Mouse (Mus musculus) lung, embryonic 14.5 days (tissue): ENCODE data around the gene Thg1l. TPM values are rescaled to one million over a fixed set of nuclear protein-coding genes. Genes with fewer than 3 reads are reported as not detected.

Experiments used
- ATAC-seq: fragments of 200-750 bp; cut with Nextera tagmentation; 2 replicates; pipeline ENCODE4 v1.8.0; 2017; ENCODE audit warnings: mild to moderate bottlenecking, moderate TSS enrichment, moderate library complexity; ENCODE audit not compliant: insufficient read depth
- DNase-seq: peaks from one replicate; pipeline ENCODE4 v3.0.0-alpha.2; 2015
- H3K27ac ChIP-seq: fragments of 300-500 bp; sonication (generic); 2 replicates; pipeline ENCODE4 v1.5.1; 2014; ENCODE audit warnings: low read depth, mild to moderate bottlenecking, moderate library complexity
- H3K27me3 ChIP-seq: fragments of 300-500 bp; sonication (generic); 2 replicates; pipeline ENCODE4 v1.6.1; 2014; ENCODE audit warnings: low read length, control low read depth; ENCODE audit not compliant: insufficient read depth
- H3K36me3 ChIP-seq: fragments of 300-500 bp; sonication (generic); 2 replicates; pipeline ENCODE4 v1.6.1; 2014; ENCODE audit warnings: control low read depth; ENCODE audit not compliant: insufficient read depth
- H3K4me1 ChIP-seq: fragments of 300-500 bp; sonication (generic); 2 replicates; pipeline ENCODE4 v1.6.1; 2014; ENCODE audit warnings: antibody characterized with exemption, control low read depth; ENCODE audit not compliant: insufficient read depth
- H3K4me2 ChIP-seq: fragments of 300-500 bp; sonication (generic); 2 replicates; pipeline ENCODE4 v1.6.1; 2014; ENCODE audit warnings: mild to moderate bottlenecking
- H3K4me3 ChIP-seq: fragments of 300-500 bp; sonication (generic); 2 replicates; pipeline ENCODE4 v1.5.1; 2014; ENCODE audit warnings: low read depth, low read length
- H3K9ac ChIP-seq: fragments of 300-500 bp; sonication (generic); 2 replicates; pipeline ENCODE4 v1.6.1; 2014
- H3K9me3 ChIP-seq: fragments of 300-500 bp; sonication (generic); 2 replicates; pipeline ENCODE4 v1.6.1; 2016; ENCODE audit warnings: low read depth, low read length, control low read depth
- CTCF ChIP-seq: IDR thresholded peaks from 2 replicates; pipeline ENCODE4 v1.5.1; 2016; ENCODE audit warnings: antibody characterized with exemption, low read depth
- WGBS: fragments of 180-500 bp; shearing (Covaris S2); extraction: QIAGEN DNeasy Blood & Tissue Kit; methylation state at CpG from one replicate; pipeline ENCODE4 v1.1.7; 2014; 5-methylcytosine and 5-hydroxymethylcytosine counted together
- polyA plus RNA-seq: library from polyadenylated mRNA; unstranded; fragments of >200 nt; fragmentation: Nextera tagmentation; extraction: Ambion mirVana; gene quantifications from 2 replicates; pipeline ENCODE4 v1.2.1, GENCODE M21; 2014

Gene Thg1l
- polyA plus RNA-seq, 1 experiment from 2014 or later, result 11.6 TPM

GRCm38 (mm10) chr11:45929541-45929940 lies 25.8 kb downstream of the Thg1l start:
- H3K27ac ChIP-seq, result no peak overlapping the region
- no peak for TF ChIP-seq CTCF
- no peak overlapping the region for H3K4me2 ChIP-seq
- no peak for DNase-seq
- no peaks in the 10 kb centered on the region for H3K27me3 ChIP-seq
- no peak overlapping the region for H3K4me3 ChIP-seq
- peaks cover 41% of the 10 kb centered on the region for H3K36me3 ChIP-seq
- no peaks in the 10 kb centered on the region for H3K9me3 ChIP-seq
- no peak overlapping the region for H3K9ac ChIP-seq
- no peaks in the 10 kb centered on the region for H3K4me1 ChIP-seq
- 79% methylated on average over 10 of the region's 10 CpGs for WGBS
- no peak for ATAC-seq

DNA sequence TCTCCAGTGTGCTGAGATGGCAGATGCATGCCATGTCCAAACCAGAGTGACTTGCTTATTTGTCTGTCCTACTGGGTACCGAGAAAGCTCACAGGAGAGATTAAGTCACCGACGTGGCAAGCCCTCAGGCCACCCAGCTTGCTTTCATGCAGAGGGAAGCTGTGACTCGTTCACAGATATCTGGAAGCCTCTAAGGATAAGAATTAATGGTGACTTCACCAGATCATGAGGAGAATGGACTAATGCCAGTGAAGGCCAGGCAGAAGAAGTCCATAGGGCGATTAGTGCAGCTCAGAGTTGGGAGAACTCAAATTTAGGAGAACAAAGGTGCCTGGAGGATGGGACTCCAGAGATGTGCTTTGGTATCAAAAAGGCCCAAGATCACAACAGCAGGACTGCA lies 27.8 kb downstream of the Thg1l start:
- no peak overlapping the region for H3K27ac ChIP-seq
- TF ChIP-seq CTCF, result no peak

DNA sequence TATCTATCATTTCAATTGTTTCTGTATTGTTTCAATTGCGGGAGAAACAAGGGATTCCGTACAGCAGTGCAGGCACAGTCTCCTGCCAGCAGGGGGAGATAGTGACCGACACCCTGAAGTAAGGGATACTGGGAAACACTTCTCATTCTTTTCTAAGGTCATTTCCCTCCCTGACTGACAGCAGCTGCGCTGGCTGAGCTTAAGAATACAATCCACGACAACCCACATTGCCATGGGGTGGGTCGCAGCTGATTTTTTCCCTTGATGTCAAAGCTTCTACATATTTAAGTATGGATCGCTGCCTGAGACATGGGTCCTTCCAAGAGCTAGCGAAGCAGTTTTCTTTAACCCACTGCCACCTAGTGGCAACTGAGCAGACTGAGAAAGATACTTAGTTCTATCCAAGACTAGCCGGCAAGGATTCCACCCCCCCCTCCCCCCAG lies 28.6 kb downstream of the Thg1l start:
- Histone ChIP-seq H3K36me3 (peaks cover 18% of the 10 kb centered on the region), H3K27ac (no peak overlapping the region), H3K9ac (peak overlapping the region; percentile 42), H3K9me3 (no peaks in the 10 kb centered on the region), H3K4me3 (peak overlapping the region; percentile 35), H3K4me1 (no peaks in the 10 kb centered on the region), H3K4me2 (peak overlapping the region; percentile 67), H3K27me3 (no peaks in the 10 kb centered on the region)
- under 1% methylated on average over 9 of the region's 9 CpGs for WGBS
- ATAC-seq, result peak; percentile 91
- TF ChIP-seq CTCF, result peak; percentile 92
- DNase-seq, result peak; percentile 93

More for the DNA sequence above, 27.8 kb downstream of the Thg1l start:
- H3K9me3 ChIP-seq, result no peaks in the 10 kb centered on the region
- no peak overlapping the region for H3K9ac ChIP-seq
- peak; percentile 7; the same call in 1 of the 2 replicates for ATAC-seq
- H3K4me1 ChIP-seq, result no peaks in the 10 kb centered on the region
- no peak overlapping the region for H3K4me3 ChIP-seq
- 58% methylated on average over 5 of the region's 5 CpGs for WGBS
- H3K36me3 ChIP-seq, result peaks cover 24% of the 10 kb centered on the region
- DNase-seq, result no peak
- no peaks in the 10 kb centered on the region for H3K27me3 ChIP-seq
- H3K4me2 ChIP-seq, result no peak overlapping the region

DNA sequence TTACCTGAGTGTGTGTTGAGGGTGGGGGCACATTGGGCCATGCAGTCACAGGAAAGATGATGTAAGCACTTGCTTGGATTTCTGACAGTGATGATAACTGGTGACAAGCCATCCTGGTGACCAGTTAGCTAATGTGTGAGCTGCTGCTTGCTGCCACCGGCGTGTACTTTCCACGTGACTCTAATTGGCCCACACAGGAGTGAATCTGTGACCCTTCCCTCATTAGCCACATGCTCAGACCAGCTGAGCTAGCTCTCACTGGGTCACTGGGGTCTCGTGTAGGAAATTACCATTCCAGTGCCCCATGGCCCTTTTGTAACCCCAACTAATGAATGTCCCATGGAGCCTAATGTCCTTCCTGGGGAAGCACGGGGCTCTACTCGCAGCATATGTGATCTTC lies 29.9 kb downstream of the Thg1l start:
- 57% methylated on average over 6 of the region's 6 CpGs for WGBS
- DNase-seq, result no peak

DNA sequence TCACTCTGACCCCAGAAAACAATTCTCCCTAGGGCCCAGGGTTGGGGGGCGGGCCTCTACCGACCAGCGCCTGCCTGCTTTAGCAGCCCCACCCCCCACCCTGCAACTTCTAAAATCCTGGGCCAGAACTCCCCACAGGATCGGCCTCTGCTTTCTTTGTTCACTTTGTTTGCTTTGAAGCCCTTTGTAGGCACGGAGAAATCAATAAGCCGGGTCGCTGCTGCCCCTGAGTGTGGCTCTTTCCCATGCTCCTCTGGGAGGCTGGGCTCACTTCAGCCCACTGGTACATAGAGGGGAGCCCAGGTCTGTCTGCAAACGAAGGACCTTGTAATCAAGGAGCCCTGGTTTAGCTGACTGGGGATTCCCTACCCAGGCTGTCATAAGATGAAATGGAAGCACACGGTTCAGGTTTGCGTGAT lies 33.8 kb downstream of the Thg1l start:
- no peaks in the 10 kb centered on the region for H3K27me3 ChIP-seq
- no peak overlapping the region for H3K4me3 ChIP-seq
- no peaks in the 10 kb centered on the region for H3K9me3 ChIP-seq
- TF ChIP-seq CTCF, result no peak
- ATAC-seq (no peak; the same call in 1 of the 2 replicates), DNase-seq (no peak)
- no peaks in the 10 kb centered on the region for H3K36me3 ChIP-seq
- peak overlapping the region; percentile 31 for H3K4me2 ChIP-seq
- WGBS, result 15% methylated on average over 10 of the region's 10 CpGs
- H3K27ac ChIP-seq, result no peak overlapping the region
- H3K9ac ChIP-seq, result 0 out of 2 replicates have a peak overlapping the region, but pooled peaks have one; percentile 16
- H3K4me1 ChIP-seq, result no peaks in the 10 kb centered on the region

More for the DNA sequence above, 29.9 kb downstream of the Thg1l start:
- H3K4me2 ChIP-seq, result no peak overlapping the region
- TF ChIP-seq CTCF, result no peak
- peaks cover 11% of the 10 kb centered on the region for H3K36me3 ChIP-seq
- no peak overlapping the region for H3K9ac ChIP-seq
- H3K9me3 ChIP-seq, result no peaks in the 10 kb centered on the region
- H3K4me3 ChIP-seq, result no peak overlapping the region
- ATAC-seq, result no peak
- no peaks in the 10 kb centered on the region for H3K27me3 ChIP-seq
- H3K4me1 ChIP-seq, result no peaks in the 10 kb centered on the region
- no peak overlapping the region for H3K27ac ChIP-seq

DNA sequence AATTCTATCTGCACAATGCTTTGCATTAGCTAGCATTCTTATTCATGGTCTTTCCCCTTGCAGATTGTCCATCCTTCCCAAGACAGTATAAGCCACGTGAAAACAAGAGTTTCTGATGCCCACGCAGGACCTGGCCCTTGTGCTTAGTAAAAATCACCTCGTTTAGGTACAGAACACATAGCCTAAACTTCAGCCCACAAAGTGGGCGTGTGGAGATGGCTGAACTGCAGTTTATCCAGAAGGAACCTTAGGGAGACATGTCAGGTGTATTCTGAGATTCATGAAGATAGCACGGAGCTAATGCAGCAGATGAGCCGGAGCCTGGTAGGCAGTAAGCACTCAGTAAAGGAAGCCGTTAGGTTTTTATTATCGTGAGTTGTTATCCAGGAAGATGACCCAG lies 34.3 kb downstream of the Thg1l start:
- Histone ChIP-seq H3K9ac (0 out of 2 replicates have a peak overlapping the region, but pooled peaks have one; percentile 16), H3K27me3 (no peaks in the 10 kb centered on the region), H3K27ac (no peak overlapping the region), H3K36me3 (no peaks in the 10 kb centered on the region), H3K4me1 (no peaks in the 10 kb centered on the region), H3K4me3 (no peak overlapping the region), H3K4me2 (peak overlapping the region; percentile 31; the same call in 1 of the 2 replicates), H3K9me3 (no peaks in the 10 kb centered on the region)
- TF ChIP-seq CTCF, result no peak
- DNase-seq (no peak), ATAC-seq (no peak)
- 57% methylated on average over 8 of the region's 8 CpGs for WGBS

DNA sequence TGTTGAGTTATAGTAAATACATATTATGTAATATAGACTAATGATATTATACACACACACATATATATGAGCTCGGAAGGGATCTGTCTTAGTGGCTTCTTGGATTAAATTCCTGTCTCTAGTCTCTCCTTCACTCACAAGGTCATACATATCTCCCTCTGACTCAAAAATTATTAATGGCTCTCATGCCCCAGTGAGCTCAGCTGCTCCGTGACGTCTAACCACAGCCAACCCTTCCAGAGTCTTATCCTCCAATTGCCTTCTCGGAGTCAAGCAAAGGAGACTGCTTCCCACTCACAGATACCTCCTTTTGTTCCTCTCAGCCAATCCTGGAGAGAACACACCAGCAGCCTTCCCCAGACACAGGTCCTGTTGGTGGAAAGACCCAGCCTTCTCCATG lies 36.5 kb downstream of the Thg1l start:
- ATAC-seq, result no peak
- H3K4me2 ChIP-seq, result no peak overlapping the region
- 75% methylated on average over 4 of the region's 4 CpGs for WGBS
- no peak overlapping the region for H3K9ac ChIP-seq
- H3K9me3 ChIP-seq, result no peaks in the 10 kb centered on the region
- TF ChIP-seq CTCF, result no peak
- H3K27me3 ChIP-seq, result no peaks in the 10 kb centered on the region
- no peak overlapping the region for H3K4me3 ChIP-seq
- H3K27ac ChIP-seq, result no peak overlapping the region
- DNase-seq, result no peak
- H3K36me3 ChIP-seq, result no peaks in the 10 kb centered on the region
- no peaks in the 10 kb centered on the region for H3K4me1 ChIP-seq

DNA sequence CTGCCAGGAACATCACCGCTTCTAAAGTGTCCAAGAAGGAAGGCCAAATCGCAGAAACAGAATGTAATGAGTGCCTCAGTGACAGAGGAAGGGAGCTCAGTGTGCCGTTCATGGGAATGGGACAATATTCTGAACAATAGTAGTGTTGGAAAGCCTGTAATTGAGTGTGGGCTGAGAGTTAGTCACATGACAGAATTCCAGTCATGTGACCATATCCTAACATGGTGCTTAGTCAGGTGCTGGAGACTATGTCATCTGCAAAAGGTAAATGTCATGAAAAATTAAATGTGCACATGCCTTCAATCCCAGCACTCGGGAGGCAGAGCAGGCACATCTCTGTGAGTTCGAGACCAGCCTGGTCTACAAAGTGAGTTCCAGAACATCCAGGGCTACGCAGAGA lies 37.3 kb downstream of the Thg1l start:
- ATAC-seq, result no peak
- H3K36me3 ChIP-seq, result no peaks in the 10 kb centered on the region
- WGBS, result 87% methylated on average over 6 of the region's 6 CpGs
- no peak overlapping the region for H3K27ac ChIP-seq
- H3K27me3 ChIP-seq, result no peaks in the 10 kb centered on the region
- H3K9ac ChIP-seq, result no peak overlapping the region
- no peak for DNase-seq
- TF ChIP-seq CTCF, result no peak
- no peak overlapping the region for H3K4me3 ChIP-seq
- H3K4me2 ChIP-seq, result no peak overlapping the region
- H3K4me1 ChIP-seq, result no peaks in the 10 kb centered on the region
- no peaks in the 10 kb centered on the region for H3K9me3 ChIP-seq
